9 mouse cellular contexts compared by ENCODE assay signal in the genomic region with DNA sequence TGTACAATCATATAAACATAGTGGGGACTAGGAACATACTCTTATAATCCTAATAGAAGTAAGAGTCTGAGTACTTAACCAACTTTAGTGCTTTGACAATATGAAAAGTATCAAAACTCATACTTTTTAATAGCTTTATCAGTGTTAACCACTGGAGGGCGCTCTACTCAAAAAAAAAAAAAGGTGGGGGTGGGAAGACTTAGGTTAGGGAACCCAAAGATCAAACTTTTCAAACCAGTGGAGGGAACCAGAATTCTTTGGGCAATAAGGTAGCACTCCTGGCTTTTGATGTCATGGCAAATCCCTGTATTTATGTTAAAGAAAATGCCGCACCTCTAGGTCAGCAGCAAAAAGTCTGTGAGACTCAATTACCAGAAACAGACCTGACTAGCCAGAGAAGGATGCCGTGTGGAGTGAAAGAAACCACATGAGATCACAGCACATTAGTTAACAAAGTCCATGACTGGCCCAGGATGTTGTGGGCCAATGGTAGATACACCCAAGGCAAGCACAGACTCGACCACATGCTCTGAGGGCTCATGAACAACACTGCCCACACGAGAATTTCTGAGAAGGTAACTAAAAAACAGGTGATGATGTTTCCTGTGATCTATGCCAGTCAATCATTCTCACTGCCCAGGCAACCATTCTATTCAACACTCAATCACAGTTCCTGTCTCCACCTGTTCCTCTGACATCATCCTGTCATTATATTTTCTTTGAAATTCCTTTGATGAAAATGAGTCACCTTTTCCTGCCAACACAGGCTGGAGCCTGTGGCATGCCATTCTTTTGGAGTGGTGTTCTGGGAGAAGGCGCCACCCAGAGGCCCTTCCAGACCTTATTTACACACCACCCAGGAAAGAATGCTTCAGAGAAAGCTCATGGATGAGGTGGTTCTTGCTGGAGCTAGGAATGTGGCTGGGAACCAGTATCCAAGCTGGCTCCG.
A peak's percentile ranks its signal among the peaks of the same experiment; 100 is the strongest.
DNase-seq lines count a peak whose midpoint lies in the region; ATAC-seq and TF ChIP-seq lines count a peak whose summit lies in the region.
"Had no signal": no experiment of that assay in that cellular context is flagged by ENCODE, and none has a peak within 500 bp of the region (broad histone marks: within the 10 kb centered on the region; RNA-seq: fewer than 3 reads in every experiment).

No protein-coding gene starts in this region.

- no peak overlapping the region for H3K4me2 ChIP-seq in embryonic facial prominence, embryonic 11.5 days (ENCODE audit: low read depth, low read length)

- 30% methylated on average over 7 of the region's 7 CpGs for WGBS in embryonic facial prominence, embryonic 11.5 days
- 36% methylated on average over 7 of the region's 7 CpGs for WGBS in embryonic facial prominence, embryonic 10.5 days

- peak; percentile 69 for TF ChIP-seq CTCF in E14TG2a.4 (conservative IDR thresholded peaks at IDR 0.05; ENCODE audit: low read length)

- H3K36me3 ChIP-seq in embryonic facial prominence, embryonic 11.5 days (replicated peaks; ENCODE audit: control insufficient read depth, insufficient read depth, low read depth, low read length), result no peaks in the 10 kb centered on the region
- no peaks in the 10 kb centered on the region for H3K36me3 ChIP-seq in embryonic facial prominence, embryonic 10.5 days (replicated peaks)
- H3K36me3 ChIP-seq in E14TG2a.4 (ENCODE audit: insufficient read depth, low read length), result peaks cover 28% of the 10 kb centered on the region

- H3K4me1 ChIP-seq in embryonic facial prominence, embryonic 11.5 days (ENCODE audit: control insufficient read depth, insufficient read depth, low read length), result peaks cover 3% of the 10 kb centered on the region
- peaks cover 43% of the 10 kb centered on the region for H3K4me1 ChIP-seq in embryonic facial prominence, embryonic 10.5 days
- H3K4me1 ChIP-seq in E14TG2a.4 (replicated peaks; ENCODE audit: low read depth, low read length), result peaks cover 59% of the 10 kb centered on the region

- DNase-seq in embryonic facial prominence, embryonic 11.5 days (ENCODE audit: low spot score), result peak; percentile 40
- DNase-seq in embryonic facial prominence, embryonic 10.5 days (ENCODE audit: low spot score), result no peak
- DNase-seq in fat pad, adult 2 months (ENCODE audit: extremely low read depth, low read depth, low spot score), result peak; percentile 49
- DNase-seq in lung, postnatal 25 days (ENCODE audit: low spot score), result peak; percentile 83
- no peak for DNase-seq in ovary, postnatal 10 days (ENCODE audit: low spot score)
- DNase-seq in frontal cortex, postnatal 36 days (ENCODE audit: low spot score in 2 of 2), result no peak

- H3K9ac ChIP-seq in embryonic facial prominence, embryonic 11.5 days (replicated peaks; ENCODE audit: low read length), result no peak overlapping the region

- H3K27me3 ChIP-seq in embryonic facial prominence, embryonic 11.5 days (ENCODE audit: control insufficient read depth, insufficient read depth, low read length), result no peaks in the 10 kb centered on the region
- no peaks in the 10 kb centered on the region for H3K27me3 ChIP-seq in embryonic facial prominence, embryonic 10.5 days (replicated peaks; ENCODE audit: low read depth, poor library complexity, severe bottlenecking)
- no peaks in the 10 kb centered on the region for H3K27me3 ChIP-seq in E14TG2a.4 (ENCODE audit: insufficient read depth, low read length)

- no peaks in the 10 kb centered on the region for H3K9me3 ChIP-seq in embryonic facial prominence, embryonic 11.5 days (replicated peaks; ENCODE audit: control insufficient read depth, low read length)
- no peaks in the 10 kb centered on the region for H3K9me3 ChIP-seq in embryonic facial prominence, embryonic 10.5 days
- H3K9me3 ChIP-seq in E14TG2a.4 (ENCODE audit: low read length), result no peaks in the 10 kb centered on the region
- H3K9me3 ChIP-seq: megakaryocyte, embryonic 14.5 days had no signal

- ATAC-seq in embryonic facial prominence, embryonic 11.5 days (replicated peaks; ENCODE audit: insufficient number of reproducible peaks, low FRiP score, low TSS enrichment, low read depth), result peak; percentile 76
- ATAC-seq in inflammation-experienced regulatory T-cells, adult 6 months, result peak; percentile 68

- H3K4me3 ChIP-seq in embryonic facial prominence, embryonic 11.5 days (ENCODE audit: low read depth, low read length), result no peak overlapping the region
- no peak overlapping the region for H3K4me3 ChIP-seq in embryonic facial prominence, embryonic 10.5 days
- H3K4me3 ChIP-seq in E14TG2a.4 (replicated peaks; ENCODE audit: low read length), result no peak overlapping the region
- H3K4me3 ChIP-seq: megakaryocyte, embryonic 14.5 days had no signal

- H3K27ac ChIP-seq in embryonic facial prominence, embryonic 11.5 days (replicated peaks; ENCODE audit: low read depth, low read length), result no peak overlapping the region
- no peak overlapping the region for H3K27ac ChIP-seq in embryonic facial prominence, embryonic 10.5 days (replicated peaks)

Comparison
In these comparisons a context has a peak if more than half of its experiments do, and no peak if none do; other contexts are left out.
1. DNase-seq: peak in embryonic facial prominence, embryonic 11.5 days (single experiment), fat pad, adult 2 months (single experiment) and lung, postnatal 25 days (single experiment); none in embryonic facial prominence, embryonic 10.5 days (single experiment), ovary, postnatal 10 days (single experiment) and frontal cortex, postnatal 36 days (0 of 2).